Mouse (Mus musculus) forebrain, embryonic 11.5 days (tissue): ENCODE measurements around the gene Cep85l. TPM values are rescaled to one million over a fixed set of nuclear protein-coding genes. Genes with fewer than 3 reads are reported as not detected.

Experiments used
- ATAC-seq: fragments of 200-750 bp; cut with Nextera tagmentation; replicated peaks from 2 replicates; pipeline ENCODE4 v1.8.0; 2017; ENCODE audit warnings: moderate TSS enrichment; ENCODE audit not compliant: low FRiP score
- DNase-seq: peaks from one replicate; pipeline ENCODE4 v3.0.0-alpha.2; 2017; ENCODE audit warnings: low spot score
- H3K27ac ChIP-seq: fragments of 300-500 bp; sonication (generic); 2 replicates; pipeline ENCODE4 v1.5.1; 2014; ENCODE audit warnings: low read depth, low read length
- H3K27me3 ChIP-seq: fragments of 300-500 bp; sonication (generic); 2 replicates; pipeline ENCODE4 v1.6.1; 2014; ENCODE audit warnings: mild to moderate bottlenecking, low read length, mixed read lengths; ENCODE audit not compliant: control insufficient read depth, insufficient read depth
- H3K36me3 ChIP-seq: fragments of 300-500 bp; sonication (generic); 2 replicates; pipeline ENCODE4 v1.6.1; 2014; ENCODE audit warnings: mild to moderate bottlenecking, low read length, moderate library complexity, mixed read lengths; ENCODE audit not compliant: control insufficient read depth, insufficient read depth
- H3K4me1 ChIP-seq: fragments of 300-500 bp; sonication (generic); replicated peaks from 2 replicates; pipeline ENCODE4 v1.6.1; 2014; ENCODE audit warnings: low read length, mixed read lengths; ENCODE audit not compliant: control insufficient read depth, insufficient read depth
- H3K4me2 ChIP-seq: fragments of 300-500 bp; sonication (generic); 2 replicates; pipeline ENCODE4 v1.6.1; 2014; ENCODE audit warnings: low read depth, mild to moderate bottlenecking, low read length, moderate library complexity, mixed read lengths; ENCODE audit not compliant: severe bottlenecking
- H3K4me3 ChIP-seq: fragments of 300-500 bp; sonication (generic); 2 replicates; pipeline ENCODE4 v1.5.1; 2014; ENCODE audit warnings: low read depth, low read length
- H3K9ac ChIP-seq: fragments of 300-500 bp; sonication (generic); 2 replicates; pipeline ENCODE4 v1.6.1; 2014; ENCODE audit warnings: low read length
- H3K9me3 ChIP-seq: fragments of 300-500 bp; sonication (generic); 2 replicates; pipeline ENCODE4 v1.6.1; 2016; ENCODE audit warnings: low read length, mixed read lengths; ENCODE audit not compliant: control insufficient read depth
- WGBS: fragments of 180-500 bp; shearing (Covaris S2); extraction: QIAGEN DNeasy Blood & Tissue Kit; methylation state at CpG from one replicate; pipeline ENCODE4 v1.1.7; 2014; 5-methylcytosine and 5-hydroxymethylcytosine counted together
- polyA plus RNA-seq: library from polyadenylated mRNA; unstranded; fragments of >200 nt; fragmentation: Nextera tagmentation; extraction: Ambion mirVana; gene quantifications from 2 replicates; pipeline ENCODE4 v1.2.1, GENCODE M21; 2014

Cep85l gene
- polyA plus RNA-seq, 1 experiment from 2014 or later: 4.8 TPM

DNA sequence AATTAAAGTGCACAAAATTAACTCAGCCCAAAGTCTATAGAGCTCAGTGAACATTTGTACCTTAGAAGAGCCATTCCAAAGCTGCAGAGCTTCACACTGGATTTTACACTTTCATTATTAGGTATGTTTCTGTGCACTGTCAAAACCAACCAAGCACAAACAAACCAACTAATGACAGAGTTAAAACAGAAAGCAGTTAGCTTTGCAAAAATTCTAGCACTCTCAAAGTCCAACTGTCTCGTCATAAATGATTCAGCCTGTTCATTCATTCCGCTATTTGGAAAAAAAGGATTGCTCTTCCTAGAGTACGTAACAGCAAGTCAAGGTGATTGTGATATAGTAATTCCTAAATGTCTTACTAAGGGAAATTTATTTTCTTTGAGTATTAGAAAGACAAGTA is 20.7 kb downstream of the Cep85l start:
- H3K4me3 ChIP-seq: no peak overlapping the region
- no peak for ATAC-seq
- no peaks in the 10 kb centered on the region for H3K4me1 ChIP-seq
- no peak overlapping the region for H3K9ac ChIP-seq
- H3K27me3 ChIP-seq: no peaks in the 10 kb centered on the region
- 93% methylated on average over 3 of the region's 3 CpGs for WGBS
- DNase-seq: no peak
- H3K36me3 ChIP-seq: no peaks in the 10 kb centered on the region
- no peaks in the 10 kb centered on the region for H3K9me3 ChIP-seq
- H3K4me2 ChIP-seq: no peak overlapping the region
- no peak overlapping the region for H3K27ac ChIP-seq

DNA sequence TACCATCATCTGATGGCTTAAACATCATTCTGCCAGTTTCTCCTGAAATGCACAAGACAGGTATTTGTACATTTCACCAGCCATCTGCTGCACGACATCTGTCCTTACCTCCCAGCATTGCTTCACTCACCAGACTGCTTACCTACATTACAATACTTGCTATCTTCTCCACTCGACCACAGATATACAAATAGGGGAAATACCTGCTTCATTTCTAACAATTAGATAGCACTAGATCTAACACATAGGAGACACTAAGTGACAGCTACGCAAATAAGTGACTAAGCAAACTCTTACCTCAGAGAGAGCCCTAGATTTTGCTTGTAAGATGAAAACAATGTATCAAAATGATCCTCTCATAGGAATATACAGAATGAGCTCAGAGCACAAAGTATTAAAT is 26.1 kb downstream of the Cep85l start:
- Histone ChIP-seq H3K4me1 (no peaks in the 10 kb centered on the region), H3K4me3 (no peak overlapping the region), H3K9me3 (no peaks in the 10 kb centered on the region), H3K9ac (no peak overlapping the region), H3K27me3 (no peaks in the 10 kb centered on the region), H3K36me3 (no peaks in the 10 kb centered on the region), H3K4me2 (no peak overlapping the region), H3K27ac (no peak overlapping the region)
- DNase-seq: no peak
- no peak for ATAC-seq
- 87% methylated on average over 3 of the region's 3 CpGs for WGBS

DNA sequence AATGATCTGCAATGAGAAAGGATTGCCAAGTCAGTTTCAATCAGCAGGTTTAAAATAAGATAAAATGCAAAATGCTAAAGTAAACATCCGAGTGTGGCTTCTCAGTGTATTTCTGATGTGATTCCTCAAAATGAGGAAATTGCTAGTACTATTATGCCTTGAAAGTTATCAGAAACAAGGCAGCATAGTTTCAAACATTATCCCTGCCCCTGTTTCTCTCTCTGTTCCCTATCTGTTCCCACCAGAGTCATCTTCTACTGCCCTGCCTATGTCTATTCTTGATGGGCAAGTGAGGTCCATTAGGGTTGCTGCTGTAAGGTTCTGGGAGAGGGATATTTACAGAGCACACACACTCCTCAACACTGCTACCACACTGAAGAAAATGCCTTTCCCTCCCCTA is 30.5 kb downstream of the Cep85l start:
- no peak overlapping the region for H3K4me3 ChIP-seq
- H3K9me3 ChIP-seq: no peaks in the 10 kb centered on the region
- no peak for ATAC-seq
- no peaks in the 10 kb centered on the region for H3K36me3 ChIP-seq
- 87% methylated on average over 1 of the region's 1 CpGs for WGBS
- H3K9ac ChIP-seq: no peak overlapping the region
- H3K4me2 ChIP-seq: no peak overlapping the region
- H3K4me1 ChIP-seq: no peaks in the 10 kb centered on the region
- no peak for DNase-seq
- no peaks in the 10 kb centered on the region for H3K27me3 ChIP-seq
- no peak overlapping the region for H3K27ac ChIP-seq

DNA sequence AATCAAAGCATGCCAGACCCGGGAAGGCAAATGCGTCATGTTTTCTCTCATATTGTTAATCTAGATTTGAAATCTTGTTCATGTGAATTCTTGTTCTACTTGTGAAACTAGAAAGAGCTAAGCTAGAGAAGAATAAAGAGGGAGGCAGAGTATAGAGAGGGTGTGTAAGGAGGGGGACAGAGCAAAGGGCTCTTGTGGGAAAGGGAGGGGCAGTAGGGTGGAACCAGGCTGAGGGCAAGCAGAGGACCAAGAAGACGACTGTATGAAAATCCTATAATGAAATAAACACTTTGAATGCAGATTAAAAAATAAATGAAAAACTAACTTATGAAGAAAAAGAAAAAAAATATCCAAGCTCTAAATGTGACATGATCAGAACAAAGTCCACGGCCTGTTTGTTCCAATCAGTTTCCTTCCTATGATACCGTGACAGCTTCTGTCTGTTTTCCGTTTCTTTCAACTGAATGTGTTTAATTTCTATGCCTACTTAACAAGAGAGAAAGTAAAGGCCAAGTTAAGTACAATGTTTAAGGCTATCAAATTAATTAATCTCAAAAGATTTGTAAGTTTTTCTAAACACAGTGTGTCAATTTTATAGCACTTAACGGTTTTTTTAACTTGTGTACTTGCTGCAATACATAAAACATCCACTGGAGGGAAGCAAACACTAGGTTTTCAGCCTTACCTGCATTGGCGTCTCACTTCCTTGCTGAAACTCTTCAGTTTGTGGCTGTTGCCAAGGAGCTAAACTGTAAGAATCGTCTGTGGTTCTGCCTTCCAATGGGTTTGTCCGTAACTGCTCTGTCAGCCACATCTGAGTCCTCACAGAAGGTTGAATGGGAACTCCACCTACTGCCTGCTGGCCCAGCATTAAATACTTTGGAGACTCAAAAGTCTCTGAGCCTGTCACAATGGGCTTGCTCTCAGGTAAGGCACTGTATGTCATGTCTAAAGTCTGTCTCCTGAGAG is 31.7 kb downstream of the Cep85l start:
- Histone ChIP-seq H3K27ac (no peak overlapping the region), H3K9ac (no peak overlapping the region), H3K4me2 (no peak overlapping the region), H3K36me3 (no peaks in the 10 kb centered on the region), H3K4me3 (no peak overlapping the region), H3K27me3 (no peaks in the 10 kb centered on the region), H3K4me1 (no peaks in the 10 kb centered on the region), H3K9me3 (no peaks in the 10 kb centered on the region)
- DNase-seq (peak; percentile 54), ATAC-seq (peak; percentile 63)
- 61% methylated on average over 10 of the region's 10 CpGs for WGBS

DNA sequence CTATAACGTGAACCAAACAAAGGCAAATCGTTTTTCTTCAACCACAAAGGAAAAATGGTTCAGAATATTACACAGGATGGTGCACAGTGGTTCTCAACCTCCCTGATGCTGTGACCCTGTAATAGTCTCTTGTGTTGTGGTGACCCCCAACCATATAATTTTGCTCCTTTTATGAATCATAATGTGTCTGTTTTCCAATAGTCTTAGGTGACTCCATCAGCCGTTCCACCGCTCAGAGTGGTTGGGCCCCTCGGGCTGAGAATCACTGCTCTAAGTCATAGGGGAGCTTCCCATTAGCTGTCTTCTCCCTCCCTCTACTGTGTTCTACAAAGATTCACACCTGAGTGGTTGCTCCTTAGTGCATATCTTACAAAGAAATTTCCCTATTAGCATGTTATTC is 32.8 kb downstream of the Cep85l start:
- Histone ChIP-seq H3K4me1 (no peaks in the 10 kb centered on the region), H3K36me3 (no peaks in the 10 kb centered on the region), H3K27ac (no peak overlapping the region), H3K4me3 (no peak overlapping the region), H3K9ac (no peak overlapping the region), H3K4me2 (no peak overlapping the region), H3K9me3 (no peaks in the 10 kb centered on the region), H3K27me3 (no peaks in the 10 kb centered on the region)
- DNase-seq: no peak
- ATAC-seq: peak; percentile 14; the same call in 1 of the 2 replicates
- WGBS: 89% methylated on average over 5 of the region's 5 CpGs

DNA sequence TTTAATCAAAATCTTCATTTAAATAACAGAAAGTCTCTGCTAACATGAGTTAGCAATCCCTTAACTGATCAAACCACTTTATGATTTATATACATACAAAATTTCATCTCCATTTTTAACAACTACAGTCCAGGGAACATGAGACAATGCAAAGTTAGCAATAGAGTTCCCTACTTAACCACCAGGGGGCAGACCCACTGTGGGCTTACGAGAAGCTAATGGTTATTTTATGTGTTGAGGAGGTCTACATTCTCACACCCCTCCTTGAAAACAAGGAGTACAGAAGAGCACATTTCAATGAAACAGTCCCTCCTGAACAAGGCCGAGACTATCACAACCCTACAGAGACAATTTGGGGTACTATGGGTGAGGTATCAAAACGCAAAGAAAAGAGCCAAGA is 33.2 kb downstream of the Cep85l start:
- Histone ChIP-seq H3K27me3 (no peaks in the 10 kb centered on the region), H3K9ac (no peak overlapping the region), H3K36me3 (no peaks in the 10 kb centered on the region), H3K9me3 (no peaks in the 10 kb centered on the region), H3K27ac (no peak overlapping the region), H3K4me2 (no peak overlapping the region), H3K4me1 (no peaks in the 10 kb centered on the region), H3K4me3 (no peak overlapping the region)
- DNase-seq (peak; percentile 63), ATAC-seq (peak; percentile 25; the same call in 1 of the 2 replicates)
- WGBS: 46% methylated on average over 3 of the region's 3 CpGs

DNA sequence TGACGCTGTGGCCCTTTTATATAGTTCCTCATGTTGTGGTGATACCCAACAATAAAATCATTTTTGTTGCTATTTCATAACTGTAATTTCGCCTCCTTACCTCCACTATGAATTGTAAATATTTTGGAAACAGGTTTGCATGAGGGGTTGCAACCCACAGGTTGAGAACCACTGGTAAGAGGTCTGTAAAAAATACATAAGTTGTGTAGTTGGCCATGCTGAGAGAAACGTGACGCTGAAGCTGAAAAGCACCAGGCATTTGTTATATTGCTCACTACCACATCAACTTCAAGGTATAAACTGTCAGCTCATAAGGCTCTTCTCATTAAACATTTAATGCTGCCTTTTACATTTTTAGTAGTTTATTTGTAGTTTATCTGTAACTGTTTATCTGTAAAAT is 34.2 kb downstream of the Cep85l start:
- no peaks in the 10 kb centered on the region for H3K4me1 ChIP-seq
- 91% methylated on average over 4 of the region's 4 CpGs for WGBS
- H3K27me3 ChIP-seq: no peaks in the 10 kb centered on the region
- DNase-seq (no peak), ATAC-seq (no peak)
- H3K9ac ChIP-seq: no peak overlapping the region
- H3K9me3 ChIP-seq: no peaks in the 10 kb centered on the region
- H3K36me3 ChIP-seq: no peaks in the 10 kb centered on the region
- no peak overlapping the region for H3K4me2 ChIP-seq
- no peak overlapping the region for H3K27ac ChIP-seq
- no peak overlapping the region for H3K4me3 ChIP-seq

DNA sequence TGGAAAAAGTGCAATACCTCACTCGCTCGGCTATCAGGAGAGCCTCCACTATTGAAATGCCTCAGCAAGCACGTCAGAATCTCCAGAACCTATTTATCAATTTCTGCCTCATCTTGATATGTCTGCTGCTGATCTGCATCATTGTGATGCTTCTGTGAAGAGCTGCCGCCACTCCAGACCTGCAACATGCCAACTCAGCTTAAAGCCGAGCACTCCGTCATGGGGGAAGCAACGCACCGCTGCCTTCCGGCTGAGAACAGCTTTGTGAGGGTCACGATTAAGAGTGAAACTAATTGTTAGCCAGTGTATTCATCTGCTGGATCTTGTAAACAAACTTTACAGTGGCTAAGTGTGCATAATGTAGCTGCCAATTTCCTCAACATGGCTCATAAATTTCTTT is 35.9 kb downstream of the Cep85l start:
- no peak overlapping the region for H3K27ac ChIP-seq
- H3K4me1 ChIP-seq: no peaks in the 10 kb centered on the region
- WGBS: 75% methylated on average over 10 of the region's 10 CpGs
- no peaks in the 10 kb centered on the region for H3K36me3 ChIP-seq
- no peak for ATAC-seq
- no peaks in the 10 kb centered on the region for H3K27me3 ChIP-seq
- no peak overlapping the region for H3K4me3 ChIP-seq
- H3K9me3 ChIP-seq: no peaks in the 10 kb centered on the region
- DNase-seq: no peak
- no peak overlapping the region for H3K9ac ChIP-seq
- no peak overlapping the region for H3K4me2 ChIP-seq

DNA sequence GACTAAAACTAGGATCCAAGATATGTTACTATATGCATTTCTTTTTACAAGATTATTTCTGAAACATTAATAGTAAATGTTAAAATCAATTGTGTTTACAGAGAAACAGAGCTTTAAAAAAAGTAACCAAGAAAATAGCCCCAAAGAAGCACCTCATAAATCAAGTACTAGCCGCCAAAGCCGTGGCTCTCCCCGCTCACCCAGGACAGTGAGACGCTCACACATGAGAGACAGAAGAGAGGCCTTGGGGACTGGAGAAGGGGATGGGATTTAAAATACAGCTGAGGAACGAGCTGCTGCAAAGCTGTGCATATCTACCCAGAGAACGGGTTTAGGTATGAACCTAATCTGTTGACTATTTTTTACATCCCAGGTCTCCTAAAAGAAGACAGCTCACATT is 36.4 kb downstream of the Cep85l start:
- no peak overlapping the region for H3K4me3 ChIP-seq
- no peak overlapping the region for H3K4me2 ChIP-seq
- H3K4me1 ChIP-seq: no peaks in the 10 kb centered on the region
- H3K27me3 ChIP-seq: no peaks in the 10 kb centered on the region
- H3K36me3 ChIP-seq: no peaks in the 10 kb centered on the region
- DNase-seq (no peak), ATAC-seq (no peak)
- H3K9ac ChIP-seq: no peak overlapping the region
- no peak overlapping the region for H3K27ac ChIP-seq
- WGBS: 90% methylated on average over 6 of the region's 6 CpGs
- H3K9me3 ChIP-seq: no peaks in the 10 kb centered on the region
